Mouse (Mus musculus) myocyte (in vitro differentiated cells): Measurements from ENCODE around the gene AI661453. TPM values are rescaled to one million over a fixed set of nuclear protein-coding genes. Genes with fewer than 3 reads are reported as not detected.

ENCODE experiments used
- H3K27me3 ChIP-seq: one replicate; pipeline ENCODE4 v1.6.1; 2011; ENCODE audit not compliant: control insufficient read depth, insufficient read depth, insufficient read length
- H3K36me3 ChIP-seq: one replicate; pipeline ENCODE4 v1.6.1; 2011; ENCODE audit not compliant: control insufficient read depth, insufficient read depth
- H3K4me2 ChIP-seq: one replicate; pipeline ENCODE4 v1.6.1; 2011; ENCODE audit warnings: low read depth, control low read depth
- H3K4me3 ChIP-seq: one replicate; pipeline ENCODE4 v1.5.1; 2011; ENCODE audit warnings: mild to moderate bottlenecking, control low read depth, moderate library complexity
- H3K79me2 ChIP-seq: one replicate; pipeline ENCODE4 v1.6.1; 2011; ENCODE audit not compliant: control insufficient read depth, insufficient read depth
- H3ac ChIP-seq: one replicate; pipeline ENCODE4 v1.6.1; 2011; ENCODE audit not compliant: control insufficient read depth, insufficient read length
- CEBPB ChIP-seq: IDR thresholded peaks from 2 replicates; pipeline ENCODE4 v1.6.1; 2011; ENCODE audit warnings: mild to moderate bottlenecking, moderate library complexity; ENCODE audit not compliant: poor library complexity, insufficient read depth, severe bottlenecking
- E2F4 ChIP-seq: IDR thresholded peaks from one replicate; pipeline ENCODE4 v1.6.1; 2011; ENCODE audit warnings: mild to moderate bottlenecking, control low read depth, moderate library complexity; ENCODE audit not compliant: insufficient read depth
- MAX ChIP-seq: IDR thresholded peaks from one replicate; pipeline ENCODE4 v1.6.1; 2011; ENCODE audit warnings: low read depth, mild to moderate bottlenecking, control low read depth
- MYOD1 ChIP-seq, 3 experiments: IDR thresholded peaks; one replicate each; pipeline ENCODE4 v1.6.1; 2011; ENCODE audit warnings: control low read depth in 2 of 3, low read depth in 2 of 3, mild to moderate bottlenecking in 2 of 3, moderate library complexity in 1 of 3; ENCODE audit not compliant: insufficient read length in 2 of 3, control insufficient read depth in 1 of 3
- MYOG ChIP-seq, 3 experiments: IDR thresholded peaks; one replicate each; pipeline ENCODE4 v1.6.1; 2011; ENCODE audit warnings: control low read depth in 2 of 3, low read depth in 2 of 3, mild to moderate bottlenecking in 2 of 3; ENCODE audit not compliant: insufficient read length in 2 of 3, control insufficient read depth in 1 of 3, insufficient read depth in 1 of 3
- POLR2A ChIP-seq: IDR thresholded peaks from one replicate; pipeline ENCODE4 v1.6.1; 2011; ENCODE audit warnings: low read depth, mild to moderate bottlenecking, control low read depth, moderate library complexity; ENCODE audit not compliant: insufficient read length
- POLR2AphosphoS2 ChIP-seq: IDR thresholded peaks from one replicate; pipeline ENCODE4 v1.6.1; 2011; ENCODE audit warnings: low read depth, control low read depth; ENCODE audit not compliant: insufficient read length
- REST ChIP-seq: IDR thresholded peaks from one replicate; pipeline ENCODE4 v1.6.1; 2011; ENCODE audit warnings: mild to moderate bottlenecking, control low read depth, moderate library complexity; ENCODE audit not compliant: insufficient read depth, insufficient read length
- SRF ChIP-seq: IDR thresholded peaks from one replicate; pipeline ENCODE4 v1.6.1; 2011; ENCODE audit warnings: low read depth; ENCODE audit not compliant: control insufficient read depth, insufficient read length
- TCF12 ChIP-seq: IDR thresholded peaks from one replicate; pipeline ENCODE4 v1.6.1; 2011; ENCODE audit warnings: mild to moderate bottlenecking, control low read depth; ENCODE audit not compliant: poor library complexity, insufficient read depth, severe bottlenecking
- TCF3 ChIP-seq: IDR thresholded peaks from one replicate; pipeline ENCODE4 v1.6.1; 2011; ENCODE audit warnings: low read depth, control low read depth; ENCODE audit not compliant: insufficient read length
- USF1 ChIP-seq: IDR thresholded peaks from one replicate; pipeline ENCODE4 v1.6.1; 2011; ENCODE audit warnings: low read depth, mild to moderate bottlenecking, control low read depth, moderate library complexity
- polyA plus RNA-seq: library from polyadenylated mRNA; unstranded; fragments of >200 nt; fragmentation: generic; extraction: Trizol; gene quantifications from one replicate; pipeline ENCODE4 v1.2.1, GENCODE M21; 2012; ENCODE audit warnings: missing spikeins

AI661453 gene
- polyA plus RNA-seq, 1 experiment, result 0.08 TPM

DNA sequence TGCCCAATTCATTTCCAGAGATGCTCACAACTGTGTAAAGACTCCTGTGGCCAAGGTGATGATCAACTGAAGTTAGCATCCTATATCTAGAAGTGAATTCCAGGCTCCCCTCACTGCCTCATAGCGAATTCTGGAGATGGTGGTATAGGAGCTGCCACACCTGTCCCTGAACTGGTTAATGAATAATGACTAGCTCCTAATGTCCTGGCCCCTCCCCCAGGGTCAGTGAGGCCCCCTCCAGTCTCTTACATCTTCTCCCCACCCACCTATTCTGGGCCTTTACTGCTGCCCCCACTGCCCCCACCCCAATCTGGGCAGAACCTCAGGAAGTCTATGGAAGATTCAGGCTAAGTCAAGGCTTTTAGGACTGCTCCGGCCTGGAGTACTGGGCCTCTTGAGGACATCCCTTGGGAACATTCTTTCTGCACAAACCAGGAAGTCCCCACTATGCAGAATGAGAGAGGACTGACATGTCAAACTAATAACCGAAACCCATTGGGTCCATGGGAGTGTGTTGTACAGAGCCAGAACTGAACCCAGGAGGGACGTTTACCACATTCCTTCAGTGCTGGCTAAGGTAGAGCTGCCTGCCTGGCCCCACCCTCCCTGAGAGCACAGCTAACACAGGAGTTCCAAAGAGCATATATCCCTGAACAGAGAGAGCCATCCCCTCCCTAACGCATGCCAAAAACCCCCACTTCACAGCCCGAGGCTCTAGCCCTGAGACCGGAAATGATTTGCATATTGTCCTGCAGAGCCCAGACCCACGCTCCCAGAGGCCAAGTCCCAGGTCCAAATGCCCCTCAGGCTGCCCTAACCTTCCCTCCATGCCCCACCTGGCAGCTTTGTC, 12.3 kb downstream of the AI661453 start:
- Histone ChIP-seq H3K4me2 (no peak overlapping the region), H3K36me3 (no peaks in the 10 kb centered on the region), H3ac (no peak overlapping the region), H3K79me2 (no peaks in the 10 kb centered on the region), H3K4me3 (no peak overlapping the region), H3K27me3 (peaks cover 16% of the 10 kb centered on the region)
- TF ChIP-seq SRF, result no peak
- TF ChIP-seq TCF12, result no peak
- no peak for TF ChIP-seq REST
- no peak for TF ChIP-seq USF1
- TF ChIP-seq POLR2AphosphoS2, result no peak
- TF ChIP-seq MAX, result no peak
- no peak for TF ChIP-seq MYOG (IDR thresholded peaks at IDR 0.05; ENCODE audit: control insufficient read depth in 1 of 3, insufficient read depth in 1 of 3, insufficient read length in 2 of 3, low read depth in 2 of 3)
- no peak for TF ChIP-seq CEBPB
- TF ChIP-seq POLR2A, result no peak
- TF ChIP-seq TCF3, result no peak

DNA sequence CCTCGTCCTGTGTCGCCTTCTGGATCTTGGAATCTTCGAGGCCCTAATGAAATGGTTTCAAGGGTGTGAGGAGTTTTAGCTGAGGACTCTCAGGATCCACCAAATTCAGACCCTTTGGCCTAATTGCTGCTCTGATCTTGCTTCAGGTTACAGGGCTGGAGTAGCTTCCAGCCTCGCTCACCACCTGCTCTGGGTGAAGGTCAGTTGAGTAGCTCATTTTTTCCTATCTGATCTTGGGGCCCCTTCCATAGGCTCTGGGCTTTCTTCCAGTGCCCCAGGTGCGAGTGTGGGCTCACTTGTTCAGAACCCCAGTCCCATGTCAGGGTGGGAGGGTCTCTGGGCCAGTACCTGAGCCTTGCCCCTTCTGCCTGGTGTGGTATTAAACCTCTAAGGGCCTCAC, 13.0 kb downstream of the AI661453 start:
- H3K79me2 ChIP-seq, result no peaks in the 10 kb centered on the region
- H3K36me3 ChIP-seq, result no peaks in the 10 kb centered on the region
- no peak overlapping the region for H3K4me3 ChIP-seq
- peaks cover 16% of the 10 kb centered on the region for H3K27me3 ChIP-seq
- H3K4me2 ChIP-seq, result no peak overlapping the region
- TF ChIP-seq USF1 (no peak), TCF12 (no peak), REST (no peak), MYOG (IDR thresholded peaks at IDR 0.05; ENCODE audit: control insufficient read depth in 1 of 3, insufficient read depth in 1 of 3, insufficient read length in 2 of 3, low read depth in 2 of 3) (no peak), TCF3 (no peak), MAX (no peak), POLR2AphosphoS2 (no peak)
- no peak overlapping the region for H3ac ChIP-seq

DNA sequence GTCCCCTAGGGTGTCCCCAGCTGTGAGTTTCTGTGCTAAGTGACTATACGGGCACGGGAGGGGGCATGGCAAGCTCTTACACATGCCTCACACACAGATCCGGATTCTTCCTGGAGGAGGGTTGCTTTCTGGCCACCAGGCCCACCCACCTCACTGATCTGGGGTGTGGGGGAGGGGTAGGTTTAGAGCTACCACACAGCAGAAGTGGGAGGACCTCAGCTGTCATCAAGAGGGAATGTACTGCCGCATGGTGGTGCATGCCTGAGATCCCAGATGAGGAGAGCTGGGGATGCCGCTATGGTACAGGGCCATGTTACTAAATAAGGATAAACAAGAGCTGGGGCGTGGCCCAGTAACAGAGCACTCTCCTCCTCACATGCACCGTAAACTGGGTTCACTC, 13.8 kb downstream of the AI661453 start:
- Histone ChIP-seq H3K27me3 (peaks cover 16% of the 10 kb centered on the region), H3K4me2 (no peak overlapping the region), H3K36me3 (no peaks in the 10 kb centered on the region), H3K79me2 (no peaks in the 10 kb centered on the region), H3ac (no peak overlapping the region), H3K4me3 (no peak overlapping the region)
- TF ChIP-seq REST, result no peak
- no peak for TF ChIP-seq POLR2A
- TF ChIP-seq TCF3, result no peak
- TF ChIP-seq MAX, result no peak
- TF ChIP-seq POLR2AphosphoS2, result no peak
- TF ChIP-seq TCF12, result no peak
- no peak for TF ChIP-seq MYOG (IDR thresholded peaks at IDR 0.05; ENCODE audit: control insufficient read depth in 1 of 3, insufficient read depth in 1 of 3, insufficient read length in 2 of 3, low read depth in 2 of 3)
- TF ChIP-seq SRF, result no peak
- TF ChIP-seq E2F4, result no peak
- TF ChIP-seq MYOD1 (IDR thresholded peaks at IDR 0.05; ENCODE audit: control insufficient read depth in 1 of 3, insufficient read length in 2 of 3, low read depth in 2 of 3), result no peak
- no peak for TF ChIP-seq USF1
- no peak for TF ChIP-seq CEBPB

DNA sequence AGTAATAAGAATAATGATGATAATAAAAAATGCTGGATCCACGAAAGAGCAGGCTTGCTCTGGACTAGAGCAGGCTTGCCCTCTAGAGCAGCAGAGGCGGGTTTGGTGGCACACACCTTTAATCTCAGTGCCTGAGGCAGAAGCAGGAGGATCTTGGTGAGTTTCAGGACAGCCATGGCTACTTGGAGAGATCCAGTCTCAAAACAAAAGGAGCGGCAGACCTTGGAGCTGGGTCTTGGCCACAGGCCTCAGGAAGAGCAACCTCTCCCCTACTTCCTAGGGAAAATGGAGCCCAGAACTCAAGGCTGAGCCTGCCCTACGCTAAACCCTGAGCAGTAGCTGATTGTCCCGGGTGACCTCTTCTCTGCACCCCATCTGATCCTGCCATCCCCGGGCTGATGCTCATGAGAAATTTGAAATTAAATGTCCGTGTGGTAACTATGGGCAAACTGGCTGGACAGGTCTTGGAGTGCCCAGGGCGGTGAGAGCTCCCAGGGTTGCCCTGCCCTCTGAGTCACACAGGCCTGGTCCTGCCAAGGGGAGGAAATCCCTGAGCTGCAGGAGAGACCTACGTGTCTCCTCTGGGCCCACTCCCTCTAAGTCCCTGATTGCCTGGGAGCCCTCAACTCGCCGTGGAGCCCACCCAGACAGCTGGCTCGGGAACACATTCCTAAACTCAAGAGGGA, 14.6 kb downstream of the AI661453 start:
- H3K4me2 ChIP-seq, result no peak overlapping the region
- H3K36me3 ChIP-seq, result no peaks in the 10 kb centered on the region
- H3K79me2 ChIP-seq, result no peaks in the 10 kb centered on the region
- no peak for TF ChIP-seq POLR2A
- TF ChIP-seq SRF, result no peak
- TF ChIP-seq USF1, result no peak
- TF ChIP-seq POLR2AphosphoS2, result no peak
- no peak for TF ChIP-seq CEBPB
- no peak for TF ChIP-seq REST
- no peak for TF ChIP-seq MYOG (IDR thresholded peaks at IDR 0.05; ENCODE audit: control insufficient read depth in 1 of 3, insufficient read depth in 1 of 3, insufficient read length in 2 of 3, low read depth in 2 of 3)
- no peak for TF ChIP-seq E2F4
- TF ChIP-seq MYOD1 (IDR thresholded peaks at IDR 0.05; ENCODE audit: control insufficient read depth in 1 of 3, insufficient read length in 2 of 3, low read depth in 2 of 3), result no peak
- TF ChIP-seq TCF12, result no peak
- TF ChIP-seq MAX, result no peak
- TF ChIP-seq TCF3, result no peak
- no peak overlapping the region for H3K4me3 ChIP-seq
- H3ac ChIP-seq, result no peak overlapping the region
- peaks cover 13% of the 10 kb centered on the region for H3K27me3 ChIP-seq
